Mouse (Mus musculus) thymus, postnatal 4 days (tissue): ENCODE data around the gene Ubr4.
"Not testable (repeated sequence)": the region's sequence is repeated elsewhere in the genome, so short reads cannot be mapped to it uniquely, and the experiment has no call there.

Experiments used
- DNase-seq: peaks from one replicate; pipeline ENCODE4 v3.0.0; 2021

Ubr4 gene

GRCm38 (mm10) chr4:139360761-139361548 is 8.5 kb downstream of the Ubr4 start:
- DNase-seq = no peak

- DNase-seq = no peak
These were observed 14.9 kb downstream of the Ubr4 start for GRCm38 (mm10) chr4:139367336-139367735.

GRCm38 (mm10) chr4:139368038-139368437 is 15.6 kb downstream of the Ubr4 start:
- no peak for DNase-seq

- DNase-seq = no peak
These were observed 20.7 kb downstream of the Ubr4 start for GRCm38 (mm10) chr4:139373130-139373529.

- no peak for DNase-seq
These were observed 21.1 kb downstream of the Ubr4 start for GRCm38 (mm10) chr4:139373531-139373930.

- no peak for DNase-seq
These were observed 27.3 kb downstream of the Ubr4 start for GRCm38 (mm10) chr4:139379719-139380118.

GRCm38 (mm10) chr4:139380207-139380748 is 27.9 kb downstream of the Ubr4 start:
- peak; percentile 100 for DNase-seq

GRCm38 (mm10) chr4:139380775-139381451 is 28.5 kb downstream of the Ubr4 start:
- DNase-seq = peak; percentile 56

- DNase-seq = no peak
These were observed 29.0 kb downstream of the Ubr4 start for GRCm38 (mm10) chr4:139381452-139381845.

GRCm38 (mm10) chr4:139382231-139382630 is 29.8 kb downstream of the Ubr4 start:
- no peak for DNase-seq

- not testable (repeated sequence) for DNase-seq
These were observed 33.4 kb downstream of the Ubr4 start for GRCm38 (mm10) chr4:139385841-139386240.

- no peak for DNase-seq
These were observed 34.5 kb downstream of the Ubr4 start for GRCm38 (mm10) chr4:139386869-139387319.

GRCm38 (mm10) chr4:139389557-139389956 is 37.1 kb downstream of the Ubr4 start:
- no peak for DNase-seq

GRCm38 (mm10) chr4:139395431-139395830 is 43.0 kb downstream of the Ubr4 start:
- DNase-seq = no peak

GRCm38 (mm10) chr4:139400487-139400886 is 48.1 kb downstream of the Ubr4 start:
- DNase-seq = no peak

GRCm38 (mm10) chr4:139403214-139403613 is 50.8 kb downstream of the Ubr4 start:
- DNase-seq = peak; percentile 17

GRCm38 (mm10) chr4:139411351-139411750 is 58.9 kb downstream of the Ubr4 start:
- DNase-seq = no peak

GRCm38 (mm10) chr4:139417868-139418267 is 65.5 kb downstream of the Ubr4 start:
- DNase-seq = peak; percentile 14

- no peak for DNase-seq
These were observed 69.2 kb downstream of the Ubr4 start for GRCm38 (mm10) chr4:139421621-139422020.

- DNase-seq = no peak
These were observed 70.0 kb downstream of the Ubr4 start for GRCm38 (mm10) chr4:139422409-139422808.

- no peak for DNase-seq
These were observed 70.9 kb downstream of the Ubr4 start for GRCm38 (mm10) chr4:139423270-139423669.

GRCm38 (mm10) chr4:139430176-139430575 is 77.8 kb downstream of the Ubr4 start:
- DNase-seq = peak; percentile 60

GRCm38 (mm10) chr4:139430891-139431290 is 78.5 kb downstream of the Ubr4 start:
- no peak for DNase-seq
